Comparison of ENCODE assay signal across 9 mouse cellular contexts in genomic region chr7:98125473-98125872, GRCm38 (mm10). TPM values are rescaled to one million over a fixed set of nuclear protein-coding genes. Genes with fewer than 3 reads are reported as not detected.
DNase-seq lines count a peak whose midpoint lies in the region; ATAC-seq and TF ChIP-seq lines count a peak whose summit lies in the region.
"Had no signal": no experiment of that assay in that cellular context is flagged by ENCODE, and none has a peak within 500 bp of the region (broad histone marks: within the 10 kb centered on the region; RNA-seq: fewer than 3 reads in every experiment).

No protein-coding gene starts in this region.

- H3K4me3 ChIP-seq in cerebellum, adult 2 months (replicated peaks; ENCODE audit: insufficient read depth, low read depth, low read length), result no peak overlapping the region
- H3K4me3 ChIP-seq: erythroblast, embryonic 14.5 days had no signal

- no peaks in the 10 kb centered on the region for H3K27me3 ChIP-seq in cerebellum, adult 2 months (ENCODE audit: control insufficient read depth, insufficient read depth, low read length)

- 46% methylated on average over 5 of the region's 5 CpGs for WGBS in cerebellum, adult 2 months

- ATAC-seq in frontal cortex, adult (ENCODE audit: low TSS enrichment), result no peak

- no peak for DNase-seq in cerebellum, adult 2 months
- no peak for DNase-seq in cerebellum, adult 9-11 months
- DNase-seq in right cerebral cortex, postnatal 4 days, result peak; percentile 56
- no peak for DNase-seq in right cerebral cortex, adult 2 months (ENCODE audit: low spot score in 2 of 2)
- peak; percentile 75 to 79 for DNase-seq in kidney, postnatal 25 days
- peak; percentile 58 for DNase-seq in thymus, postnatal 0 days (ENCODE audit: low spot score)
- no peak for DNase-seq in frontal cortex, postnatal 14 days (ENCODE audit: low spot score in 2 of 2)

- no peak for TF ChIP-seq POLR2A in cerebellum, adult 2 months (IDR thresholded peaks at IDR 0.05; ENCODE audit: borderline replicate concordance, insufficient read depth, low read length)

- no peak overlapping the region for H3K27ac ChIP-seq in cerebellum, adult 2 months (ENCODE audit: insufficient read depth, low read length)

- TF ChIP-seq CTCF in cerebellum, adult 2 months (IDR thresholded peaks at IDR 0.05; ENCODE audit: borderline replicate concordance, insufficient read depth, low read depth, low read length), result peak; percentile 44; the same call in 1 of the 2 replicates

- peaks cover 6% of the 10 kb centered on the region for H3K4me1 ChIP-seq in cerebellum, adult 2 months (ENCODE audit: control insufficient read depth, insufficient read depth, low read length)

RNA-seq across cellular contexts. Expression of gene Myo7a, which starts 6.1 kb away (rescaled TPM):
- 19.2 and 22.0 TPM in 2 replicates for polyA plus RNA-seq in cerebellum, adult 2 months (2012; rRNA removed)
- 2.6 and 2.8 TPM in 2 replicates for polyA plus RNA-seq in thymus, postnatal 0 days (2015; fragmentation: Nextera tagmentation; extraction: Ambion mirVana)

RNA-seq across cellular contexts. Expression of gene Omp, which starts 19.8 kb away (rescaled TPM):
- polyA plus RNA-seq in cerebellum, adult 2 months (2012; rRNA removed), result 0.57 and 0.60 TPM in 2 replicates
- 0.55 and 0.70 TPM in 2 replicates for polyA plus RNA-seq in thymus, postnatal 0 days (2015; fragmentation: Nextera tagmentation; extraction: Ambion mirVana)

RNA-seq across cellular contexts. Expression of gene Capn5, which starts 52.6 kb away (rescaled TPM):
- polyA plus RNA-seq in cerebellum, adult 2 months (2012; rRNA removed), result 20.9 and 21.9 TPM in 2 replicates
- 8.4 and 11.1 TPM in 2 replicates for polyA plus RNA-seq in thymus, postnatal 0 days (2015; fragmentation: Nextera tagmentation; extraction: Ambion mirVana)

Comparison
In these comparisons a context has a peak if more than half of its experiments do, and no peak if none do; other contexts are left out.
1. DNase-seq: peak in right cerebral cortex, postnatal 4 days (single experiment), kidney, postnatal 25 days (2 of 2) and thymus, postnatal 0 days (single experiment); none in cerebellum, adult 2 months (0 of 2), cerebellum, adult 9-11 months (single experiment), right cerebral cortex, adult 2 months (0 of 2) and frontal cortex, postnatal 14 days (0 of 2).